Comparison of ENCODE assay signal across 20 mouse cellular contexts in the genomic region with DNA sequence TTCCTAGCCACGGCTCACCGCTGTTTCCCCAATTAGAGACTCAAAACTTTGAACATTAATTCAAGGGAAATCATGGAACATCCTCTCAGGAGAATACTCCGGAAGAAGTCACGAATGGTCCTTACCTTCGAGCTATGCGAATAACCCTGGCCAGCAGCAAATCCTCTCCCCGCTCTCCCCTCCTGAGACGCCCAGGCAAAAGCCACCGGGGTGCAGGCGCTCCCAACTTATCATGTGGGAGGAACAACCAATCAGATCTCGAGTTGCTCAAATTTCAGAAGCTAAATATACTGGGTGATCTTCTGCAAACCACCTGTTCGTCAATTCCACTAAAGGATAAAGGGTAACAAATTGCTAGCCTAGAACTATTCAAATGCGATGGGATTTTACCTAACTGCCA. TPM values are rescaled to one million over a fixed set of nuclear protein-coding genes. Genes with fewer than 3 reads are reported as not detected.
DNase-seq lines count a peak whose midpoint lies in the region; ATAC-seq lines count a peak whose summit lies in the region.
"Had no signal": no experiment of that assay in that cellular context is flagged by ENCODE, and none has a peak within 500 bp of the region (broad histone marks: within the 10 kb centered on the region; RNA-seq: fewer than 3 reads in every experiment).

No protein-coding gene starts in this region.

- no peak overlapping the region for H3K4me2 ChIP-seq in embryonic facial prominence, embryonic 15.5 days (replicated peaks)
- H3K4me2 ChIP-seq: embryonic facial prominence, embryonic 12.5 days; forebrain, embryonic 13.5 days; heart, embryonic 11.5 days; heart, embryonic 15.5 days; hindbrain, embryonic 15.5 days had no signal

- H3K9me3 ChIP-seq in embryonic facial prominence, embryonic 15.5 days (replicated peaks): no peaks in the 10 kb centered on the region
- H3K9me3 ChIP-seq: embryonic facial prominence, embryonic 12.5 days; forebrain, embryonic 13.5 days; heart, embryonic 15.5 days; hindbrain, embryonic 15.5 days had no signal

- DNase-seq in R1 (ENCODE audit: low read depth, low spot score): peak; percentile 4
- peak; percentile 62 for DNase-seq in gastrocnemius, postnatal 14 days
- peak; percentile 93 for DNase-seq in skeletal muscle tissue, adult 2 months (ENCODE audit: low read depth, low spot score)
- DNase-seq in lung, postnatal 4 days: no peak
- no peak for DNase-seq in thymus, postnatal 4 days
- DNase-seq: adrenal gland, adult 8-10 months; adrenal gland, postnatal 36 days; cerebellum, adult 11 months; cerebellum, adult 8-10 months; cerebellum, postnatal 14 days; embryo, embryonic 11 days; forebrain, postnatal 0 days; heart, postnatal 14 days had no signal

- no peaks in the 10 kb centered on the region for H3K27me3 ChIP-seq in embryonic facial prominence, embryonic 15.5 days
- H3K27me3 ChIP-seq: embryonic facial prominence, embryonic 12.5 days; forebrain, embryonic 13.5 days; heart, embryonic 15.5 days; hindbrain, embryonic 15.5 days had no signal

- no peaks in the 10 kb centered on the region for H3K4me1 ChIP-seq in embryonic facial prominence, embryonic 15.5 days
- H3K4me1 ChIP-seq: embryonic facial prominence, embryonic 12.5 days; forebrain, embryonic 13.5 days; hindbrain, embryonic 15.5 days had no signal

- no peak overlapping the region for H3K9ac ChIP-seq in embryonic facial prominence, embryonic 15.5 days
- H3K9ac ChIP-seq: embryonic facial prominence, embryonic 12.5 days; forebrain, embryonic 13.5 days; forebrain, postnatal 0 days; heart, embryonic 15.5 days; hindbrain, embryonic 15.5 days had no signal

- no peak overlapping the region; the same call in 1 of the 2 replicates for H3K4me3 ChIP-seq in embryonic facial prominence, embryonic 15.5 days (replicated peaks)
- H3K4me3 ChIP-seq: embryonic facial prominence, embryonic 12.5 days; forebrain, embryonic 13.5 days; heart, embryonic 15.5 days; hindbrain, embryonic 15.5 days had no signal

- intact Hi-C loops in gastrocnemius, postnatal 14 days (cut with DNase I; ENCODE audit: low total_unique reads): no loop called here

- no peak overlapping the region for H3K27ac ChIP-seq in embryonic facial prominence, embryonic 15.5 days (replicated peaks)
- H3K27ac ChIP-seq: embryonic facial prominence, embryonic 12.5 days; forebrain, embryonic 13.5 days; heart, embryonic 15.5 days; hindbrain, embryonic 15.5 days had no signal

- peak; percentile 63; the same call in 1 of the 2 replicates for ATAC-seq in embryonic facial prominence, embryonic 15.5 days (ENCODE audit: insufficient number of reproducible peaks, low FRiP score, low TSS enrichment, low read depth)
- ATAC-seq: forebrain, embryonic 13.5 days; forebrain, postnatal 0 days; intestine, embryonic 16.5 days had no signal

- 74% methylated on average over 13 of the region's 13 CpGs for WGBS in embryonic facial prominence, embryonic 15.5 days

- H3K36me3 ChIP-seq in embryonic facial prominence, embryonic 15.5 days: no peaks in the 10 kb centered on the region
- H3K36me3 ChIP-seq: embryonic facial prominence, embryonic 12.5 days; heart, embryonic 15.5 days; hindbrain, embryonic 15.5 days had no signal

RNA-seq across cellular contexts. Expression of a gene that starts 42.7 kb away (rescaled TPM):
- 109 and 159 TPM in 2 replicates for polyA plus RNA-seq in embryonic facial prominence, embryonic 15.5 days (2015; fragmentation: Nextera tagmentation; extraction: Ambion mirVana)
- 1,000 to 10,000 TPM; 4,410 to 4,654 TPM for total RNA-seq in gastrocnemius, postnatal 14 days (2021)

Comparison
In these comparisons a context has a peak if more than half of its experiments do, and no peak if none do; other contexts are left out.
1. DNase-seq: peak in R1 (single experiment), gastrocnemius, postnatal 14 days (single experiment) and skeletal muscle tissue, adult 2 months (single experiment); none in lung, postnatal 4 days (0 of 2) and thymus, postnatal 4 days (single experiment).